Mouse (Mus musculus) liver, adult 2 months (tissue): ENCODE measurements around the gene Pkn3. TPM values are rescaled to one million over a fixed set of nuclear protein-coding genes. Genes with fewer than 3 reads are reported as not detected.
"Not testable (repeated sequence)": the region's sequence is repeated elsewhere in the genome, so short reads cannot be mapped to it uniquely, and the experiment has no call there.

Source experiments
- DNase-seq: peaks from one replicate; pipeline ENCODE4 v3.0.0-alpha.2; 2011; ENCODE audit warnings: low read depth, low spot score; ENCODE audit errors: extremely low read depth
- H3K27ac ChIP-seq: fragments of 200-500 bp; replicated peaks from 2 replicates; pipeline ENCODE4 v1.5.1; 2012; ENCODE audit warnings: low read depth, mild to moderate bottlenecking, control low read depth, inconsistent platforms, low read length; ENCODE audit not compliant: insufficient read depth
- H3K27me3 ChIP-seq: fragments of 200-500 bp; 2 replicates; pipeline ENCODE4 v1.6.1; 2012; ENCODE audit warnings: mild to moderate bottlenecking, moderate library complexity, low read length, inconsistent platforms; ENCODE audit not compliant: control insufficient read depth, insufficient read depth
- H3K36me3 ChIP-seq: fragments of 200-500 bp; 2 replicates; pipeline ENCODE4 v1.6.1; 2012; ENCODE audit warnings: low read length, inconsistent platforms; ENCODE audit not compliant: control insufficient read depth, insufficient read depth
- H3K4me1 ChIP-seq: fragments of 200-500 bp; 2 replicates; pipeline ENCODE4 v1.6.1; 2011; ENCODE audit warnings: low read length; ENCODE audit not compliant: control insufficient read depth, insufficient read depth
- H3K4me3 ChIP-seq: fragments of 200-500 bp; 2 replicates; pipeline ENCODE4 v1.5.1; 2011; ENCODE audit warnings: low read depth, mild to moderate bottlenecking, control low read depth, low read length, moderate library complexity; ENCODE audit not compliant: insufficient read depth
- H3K79me2 ChIP-seq: fragments of 200-500 bp; 2 replicates; pipeline ENCODE4 v1.6.1; 2012; ENCODE audit warnings: inconsistent platforms, mild to moderate bottlenecking, low read length, moderate library complexity; ENCODE audit not compliant: control insufficient read depth, insufficient read depth
- H3K9ac ChIP-seq: fragments of 200-500 bp; 2 replicates; pipeline ENCODE4 v1.6.1; 2012; ENCODE audit warnings: low read depth, mild to moderate bottlenecking, control low read depth, inconsistent platforms, low read length
- CTCF ChIP-seq: fragments of 200-500 bp; IDR thresholded peaks from 2 replicates; pipeline ENCODE4 v1.5.1; 2011; ENCODE audit warnings: low read depth, low read length, control low read depth
- POLR2A ChIP-seq: fragments of 200-500 bp; IDR thresholded peaks from 2 replicates; pipeline ENCODE4 v1.6.1; 2011; ENCODE audit warnings: low read length, control low read depth; ENCODE audit not compliant: insufficient read depth; ENCODE audit errors: extremely low read depth
- WGBS: fragments of 180-500 bp; shearing (Covaris S2); methylation state at CpG from one replicate; pipeline ENCODE4 v1.1.7; 2018; 5-methylcytosine and 5-hydroxymethylcytosine counted together
- polyA plus RNA-seq: library from polyadenylated mRNA; depleted of rRNA; stranded (reverse); fragments of >200 nt; gene quantifications from 2 replicates; pipeline ENCODE4 v1.2.3, GENCODE M21; 2012
- total RNA-seq: library from RNA; depleted of rRNA; stranded (reverse); fragments of >200 nt; gene quantifications from 2 replicates; pipeline ENCODE4 v1.2.3, GENCODE M21; 2014

Pkn3 gene
- total and polyA plus RNA-seq, 2 experiments, result 0.74 to 1.5 TPM

DNA sequence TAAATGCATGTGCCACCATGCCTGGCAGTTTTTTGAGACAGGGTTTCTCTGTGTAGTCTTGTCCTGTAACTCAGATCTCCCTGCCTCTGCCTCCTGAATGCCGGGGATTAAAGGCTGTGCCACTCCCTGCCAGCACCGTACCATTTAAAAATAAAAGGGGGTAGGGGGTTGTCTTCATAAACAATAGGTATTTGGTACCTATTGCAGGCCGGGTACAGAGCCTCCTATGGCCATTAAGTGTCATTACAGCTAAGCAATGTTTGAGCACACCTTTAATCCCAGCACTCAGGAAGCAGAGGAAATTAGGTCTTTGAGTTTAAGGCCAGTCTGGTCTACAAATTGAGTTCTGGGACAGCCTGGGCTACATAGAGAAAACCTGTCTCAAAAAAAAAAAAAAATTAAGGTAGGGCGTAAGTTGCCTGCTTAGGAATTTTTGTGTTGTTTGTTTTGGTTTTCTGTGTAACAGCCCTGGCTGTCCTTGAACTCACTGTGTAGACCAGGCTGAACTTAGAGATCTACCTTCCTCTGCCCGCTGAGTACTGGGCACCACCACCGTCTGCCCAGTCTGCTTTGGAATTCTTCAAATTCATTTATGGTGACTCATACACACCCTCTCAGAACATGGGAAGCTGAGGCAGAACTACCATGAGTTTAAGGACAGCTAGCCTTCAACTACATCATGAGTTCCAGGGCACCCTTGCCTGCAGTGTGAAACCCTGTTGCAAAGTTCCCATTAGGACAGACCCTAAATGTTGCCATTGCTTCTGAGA lies 25.3 kb upstream of the Pkn3 start:
- no peaks in the 10 kb centered on the region for H3K36me3 ChIP-seq
- 32% methylated on average over 6 of the region's 6 CpGs for WGBS
- H3K4me1 ChIP-seq, result no peaks in the 10 kb centered on the region; the same call in 1 of the 2 replicates
- no peaks in the 10 kb centered on the region; the same call in 1 of the 2 replicates for H3K27me3 ChIP-seq
- H3K27ac ChIP-seq, result no peak overlapping the region
- no peak for TF ChIP-seq POLR2A
- 0 out of 2 replicates have a peak, but pooled peaks have one; percentile 5 for TF ChIP-seq CTCF
- H3K9ac ChIP-seq, result no peak overlapping the region
- no peaks in the 10 kb centered on the region for H3K79me2 ChIP-seq
- peak; percentile 29 for DNase-seq
- H3K4me3 ChIP-seq, result no peak overlapping the region

- H3K27me3 ChIP-seq, H3K4me3 ChIP-seq, DNase-seq, H3K27ac ChIP-seq, H3K79me2 ChIP-seq, H3K4me1 ChIP-seq, H3K9ac ChIP-seq, H3K36me3 ChIP-seq: not testable (repeated sequence)
- WGBS, result 94% methylated on average over 3 of the region's 3 CpGs
Measured at GRCm38 (mm10) chr2:30055310-30055709, 22.2 kb upstream of the Pkn3 start.

GRCm38 (mm10) chr2:30056736-30057135 lies 20.7 kb upstream of the Pkn3 start:
- Histone ChIP-seq H3K36me3 (no peaks in the 10 kb centered on the region), H3K27ac (no peak overlapping the region), H3K4me1 (peaks cover 7% of the 10 kb centered on the region; the same call in 1 of the 2 replicates), H3K27me3 (no peaks in the 10 kb centered on the region; the same call in 1 of the 2 replicates), H3K4me3 (no peak overlapping the region), H3K79me2 (no peaks in the 10 kb centered on the region), H3K9ac (no peak overlapping the region)
- TF ChIP-seq CTCF, result no peak
- no peak for TF ChIP-seq POLR2A
- DNase-seq, result no peak
- WGBS, result 87% methylated on average over 3 of the region's 3 CpGs

DNA sequence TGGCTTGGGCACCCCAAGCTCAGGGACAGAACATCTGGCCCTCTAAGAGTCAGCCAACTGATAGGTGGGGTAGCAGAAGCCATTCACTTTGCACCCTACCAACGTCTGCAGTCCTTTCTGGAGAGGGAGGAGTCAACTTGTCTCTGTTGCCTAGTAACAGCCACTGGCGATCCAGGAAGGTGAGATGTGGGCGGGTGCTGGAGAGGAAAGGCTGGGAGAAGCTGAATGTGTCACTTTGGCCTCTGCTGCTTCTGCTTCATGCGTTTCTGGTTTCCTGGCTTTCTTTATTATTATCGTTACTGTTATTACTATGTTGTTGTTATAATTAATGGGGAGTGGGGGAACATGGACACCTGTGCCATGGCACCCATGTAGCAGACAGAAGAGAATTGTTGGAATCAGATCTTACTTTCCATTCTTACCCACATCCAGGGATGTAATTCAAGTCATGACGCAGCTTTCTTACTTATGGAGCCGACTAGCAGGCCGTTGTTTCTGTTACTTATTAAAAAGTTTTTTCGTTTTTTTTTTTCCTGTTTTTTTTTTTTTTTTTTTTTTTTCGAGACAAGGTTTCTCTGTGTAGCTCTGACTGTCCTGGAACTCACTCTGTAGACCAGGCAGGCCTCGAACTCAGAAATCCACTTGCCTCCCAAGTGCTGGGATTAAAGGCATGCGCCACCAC lies 20.1 kb upstream of the Pkn3 start, which contains the start of gene Set:
TSS of gene Set (plus strand) at position 156 of the 682 bp plus-strand sequence.
- Histone ChIP-seq H3K36me3 (no peaks in the 10 kb centered on the region), H3K4me3 (no peak within 1 kb of the TSS), H3K9ac (no peak within 1 kb of the TSS), H3K27ac (no peak within 1 kb of the TSS), H3K79me2 (no peaks in the 10 kb centered on the region), H3K4me1 (peaks cover 7% of the 10 kb centered on the region; the same call in 1 of the 2 replicates), H3K27me3 (no peaks in the 10 kb centered on the region; the same call in 1 of the 2 replicates)
- TF ChIP-seq CTCF (no peak), POLR2A (no peak)
- no peak for DNase-seq
- 56% methylated on average over 12 of the region's 12 CpGs for WGBS

GRCm38 (mm10) chr2:30058418-30058817 lies 19.1 kb upstream of the Pkn3 start:
- H3K79me2 ChIP-seq, result no peaks in the 10 kb centered on the region
- no peak overlapping the region for H3K9ac ChIP-seq
- WGBS, result 81% methylated on average over 5 of the region's 5 CpGs
- peaks cover 13% of the 10 kb centered on the region for H3K4me1 ChIP-seq
- no peak overlapping the region for H3K27ac ChIP-seq
- no peak for DNase-seq
- no peaks in the 10 kb centered on the region for H3K36me3 ChIP-seq
- H3K27me3 ChIP-seq, result no peaks in the 10 kb centered on the region; the same call in 1 of the 2 replicates
- no peak for TF ChIP-seq POLR2A
- no peak for TF ChIP-seq CTCF
- no peak overlapping the region for H3K4me3 ChIP-seq
